Mouse (Mus musculus) G1E (cell line): Measurements from ENCODE around the gene Cftr. TPM values are rescaled to one million over a fixed set of nuclear protein-coding genes. Genes with fewer than 3 reads are reported as not detected.

Source experiments
- ATAC-seq: 2 replicates; pipeline ENCODE4 v1.8.0; 2016; ENCODE audit warnings: mild to moderate bottlenecking; ENCODE audit not compliant: insufficient number of reproducible peaks, poor library complexity, low FRiP score, severe bottlenecking; ENCODE audit errors: extremely low read depth
- DNase-seq: peaks from one replicate; pipeline ENCODE4 v3.0.0; 2012; ENCODE audit warnings: low spot score
- H3K27me3 ChIP-seq: 2 replicates; pipeline ENCODE4 v1.6.1; 2012; ENCODE audit warnings: mild to moderate bottlenecking, low read length, inconsistent platforms; ENCODE audit not compliant: insufficient read depth
- H3K36me3 ChIP-seq: replicated peaks from 2 replicates; pipeline ENCODE3; 2012; ENCODE audit warnings: mild to moderate bottlenecking, inconsistent platforms
- H3K4me1 ChIP-seq: 2 replicates; pipeline ENCODE4 v1.6.1; 2012; ENCODE audit warnings: low read depth, low read length, inconsistent platforms, mixed read lengths; ENCODE audit not compliant: insufficient read depth
- H3K4me3 ChIP-seq: 2 replicates; pipeline ENCODE4 v1.5.1; 2012; ENCODE audit warnings: low read depth, mild to moderate bottlenecking, inconsistent platforms, low read length, moderate library complexity, mixed read lengths
- H3K9me3 ChIP-seq: replicated peaks from 2 replicates; pipeline ENCODE4 v1.6.1; 2012; ENCODE audit warnings: inconsistent platforms
- CTCF ChIP-seq: IDR thresholded peaks from 2 replicates; pipeline ENCODE4 v1.5.1; 2012; ENCODE audit warnings: low read depth, low read length, inconsistent platforms, mixed read lengths
- GATA1 ChIP-seq: IDR thresholded peaks from 2 replicates; pipeline ENCODE4 v1.6.1; 2012; ENCODE audit warnings: borderline replicate concordance, low read length, inconsistent platforms, mixed read lengths
- GATA2 ChIP-seq: IDR thresholded peaks from 2 replicates; pipeline ENCODE4 v1.6.1; 2012; ENCODE audit warnings: low read depth, low read length, inconsistent platforms, borderline replicate concordance
- POLR2AphosphoS5 ChIP-seq: IDR thresholded peaks from 2 replicates; pipeline ENCODE4 v1.6.1; 2012; ENCODE audit warnings: low read depth, low read length, inconsistent platforms; ENCODE audit not compliant: insufficient replicate concordance
- TAL1 ChIP-seq: conservative IDR thresholded peaks from 2 replicates; pipeline ENCODE4 v1.6.1; 2012; ENCODE audit warnings: low read depth, low read length, inconsistent platforms, mixed read lengths
- polyA plus RNA-seq: library from polyadenylated mRNA; stranded (reverse); fragments of >175 nt; gene quantifications from 2 replicates; pipeline ENCODE4 v1.2.3, GENCODE M21; 2012
- total RNA-seq, 2 experiments: library from RNA; stranded (forward) in 1 of 2; stranded (reverse) in 1 of 2; fragments of 200-1000 nt in 1 of 2; fragments of >200 nt in 1 of 2; fragmentation: Nextera tagmentation in 1 of 2; gene quantifications; 2 replicates each; pipeline ENCODE4 v1.2.3; 2014 to 2017

The Cftr gene
- total and polyA plus RNA-seq, 3 experiments = 0.98 TPM; not detected in 2

DNA sequence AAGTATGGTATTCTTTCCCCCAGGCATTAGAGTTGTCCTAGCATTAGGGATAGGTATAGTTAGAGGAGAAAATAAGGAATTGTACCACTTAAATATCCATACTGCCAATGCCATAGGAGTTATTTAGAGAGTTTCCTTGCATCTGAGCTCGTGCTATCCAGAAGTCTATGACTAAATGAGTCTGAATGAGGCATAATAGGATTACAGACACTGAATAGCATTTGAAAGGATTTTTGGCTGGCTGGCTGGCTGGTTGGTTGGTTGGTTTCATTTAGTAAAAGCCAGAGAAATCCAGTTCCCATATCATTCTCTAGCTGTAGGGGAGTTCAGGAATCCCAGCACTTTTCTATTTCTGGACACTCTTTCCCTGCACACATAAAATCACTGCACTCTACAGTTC is 76.0 kb downstream of the Cftr start:
- no peak for DNase-seq
- no peaks in the 10 kb centered on the region for H3K27me3 ChIP-seq
- H3K4me3 ChIP-seq = no peak overlapping the region
- H3K36me3 ChIP-seq = no peaks in the 10 kb centered on the region
- no peaks in the 10 kb centered on the region for H3K9me3 ChIP-seq
- no peak for ATAC-seq
- no peaks in the 10 kb centered on the region for H3K4me1 ChIP-seq
- TF ChIP-seq CTCF = no peak
- no peak for TF ChIP-seq TAL1
- no peak for TF ChIP-seq GATA1
- TF ChIP-seq GATA2 = no peak
- TF ChIP-seq POLR2AphosphoS5 = no peak

DNA sequence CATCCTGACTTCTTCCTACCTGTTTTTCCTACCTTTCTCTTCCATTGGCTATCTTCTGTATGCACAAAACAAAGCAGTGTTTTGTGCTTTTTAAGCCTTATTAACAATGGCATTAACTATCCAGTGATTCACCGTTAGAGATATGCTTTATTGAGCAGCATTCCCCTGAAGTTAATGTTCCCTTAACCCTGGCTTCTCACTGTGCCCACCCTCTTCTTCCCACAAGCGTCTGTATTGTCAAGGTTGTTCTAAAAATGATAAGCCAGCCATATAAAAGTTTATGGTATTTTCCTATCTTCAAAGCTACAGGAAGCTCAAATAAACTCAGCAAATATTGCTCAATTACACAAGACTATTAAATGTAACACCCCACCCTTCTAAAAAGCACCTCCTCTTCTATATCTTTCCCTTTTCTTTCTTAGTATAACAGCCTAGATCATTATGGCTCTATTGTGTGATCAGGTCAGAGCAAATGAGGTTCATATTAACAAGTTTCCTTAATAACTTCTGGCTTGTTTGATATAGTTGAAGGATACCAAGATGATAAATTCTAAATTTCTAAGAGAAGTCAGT is 77.5 kb downstream of the Cftr start:
- Histone ChIP-seq H3K4me3 (no peak overlapping the region), H3K36me3 (no peaks in the 10 kb centered on the region), H3K4me1 (no peaks in the 10 kb centered on the region), H3K27me3 (no peaks in the 10 kb centered on the region), H3K9me3 (no peaks in the 10 kb centered on the region)
- ATAC-seq = no peak
- no peak for TF ChIP-seq TAL1
- DNase-seq = no peak

DNA sequence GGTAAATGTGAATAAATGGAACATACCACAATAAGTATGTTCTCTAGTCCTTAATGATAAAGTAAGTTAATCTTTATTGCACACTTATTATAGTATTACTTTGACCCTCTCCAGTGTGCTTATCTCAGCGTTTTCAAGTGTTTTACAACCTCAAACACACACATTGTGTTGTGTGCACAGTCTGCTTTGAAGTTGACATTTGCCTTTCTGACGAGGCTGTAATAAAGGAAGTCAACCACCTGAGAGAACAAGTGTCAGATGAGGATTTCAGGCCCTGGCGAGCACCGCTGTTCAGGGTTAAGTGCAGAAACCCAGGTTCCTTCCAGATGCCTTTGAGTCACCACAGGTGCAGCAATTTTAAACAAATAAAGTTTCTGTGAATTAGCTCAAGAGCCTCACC is 78.0 kb downstream of the Cftr start:
- no peaks in the 10 kb centered on the region for H3K36me3 ChIP-seq
- H3K27me3 ChIP-seq = no peaks in the 10 kb centered on the region
- H3K4me3 ChIP-seq = no peak overlapping the region
- ATAC-seq = no peak
- no peak for TF ChIP-seq GATA1
- no peak for TF ChIP-seq POLR2AphosphoS5
- no peak for TF ChIP-seq TAL1
- TF ChIP-seq CTCF = no peak
- no peak for TF ChIP-seq GATA2
- no peaks in the 10 kb centered on the region for H3K9me3 ChIP-seq
- no peaks in the 10 kb centered on the region for H3K4me1 ChIP-seq
- DNase-seq = no peak

DNA sequence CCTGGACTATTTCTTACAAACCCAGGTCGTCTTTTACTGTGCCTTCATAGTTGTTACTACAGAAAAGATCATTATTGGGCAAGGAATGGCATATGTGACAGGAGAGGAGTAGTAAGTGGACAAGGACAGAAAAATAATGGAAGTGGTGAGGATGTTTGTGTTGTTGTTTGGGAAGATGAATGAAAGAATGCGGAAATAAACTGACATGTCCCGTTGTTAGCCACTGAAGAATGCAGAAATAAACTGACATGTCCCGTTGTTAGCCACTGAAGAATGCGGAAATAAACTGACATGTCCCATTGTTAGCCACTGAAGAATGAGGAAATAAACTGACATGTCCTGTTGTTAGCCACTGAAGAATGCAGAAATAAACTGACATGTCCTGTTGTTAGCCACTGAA is 84.1 kb downstream of the Cftr start:
- DNase-seq = no peak
- TF ChIP-seq GATA1 (no peak), CTCF (no peak), POLR2AphosphoS5 (no peak), GATA2 (no peak), TAL1 (no peak)
- Histone ChIP-seq H3K36me3 (no peaks in the 10 kb centered on the region), H3K9me3 (no peaks in the 10 kb centered on the region), H3K4me3 (no peak overlapping the region), H3K4me1 (no peaks in the 10 kb centered on the region), H3K27me3 (no peaks in the 10 kb centered on the region)
- ATAC-seq = no peak

DNA sequence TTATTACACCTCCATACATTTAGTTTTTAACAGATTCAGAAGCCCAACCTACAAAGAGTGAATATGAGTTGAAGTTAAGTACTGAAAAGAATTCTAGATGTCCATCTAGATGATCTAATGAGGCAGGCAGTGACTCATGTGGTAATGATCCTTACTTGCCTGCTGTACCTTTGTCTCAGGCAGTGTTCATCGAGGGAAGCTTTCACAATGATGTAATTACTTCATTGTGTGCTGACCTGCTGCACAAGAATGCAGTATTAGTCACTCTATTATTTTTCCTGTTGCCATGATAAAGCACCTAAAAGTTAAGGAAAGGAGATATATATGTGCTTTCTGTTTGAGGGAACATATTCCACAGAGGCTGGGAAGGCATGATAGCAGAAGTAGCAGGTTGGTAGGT is 100.5 kb downstream of the Cftr start:
- DNase-seq (no peak), ATAC-seq (no peak)
- TF ChIP-seq GATA1 (no peak), POLR2AphosphoS5 (no peak), CTCF (no peak), GATA2 (no peak), TAL1 (no peak)
- Histone ChIP-seq H3K36me3 (no peaks in the 10 kb centered on the region), H3K4me1 (no peaks in the 10 kb centered on the region), H3K27me3 (no peaks in the 10 kb centered on the region), H3K4me3 (no peak overlapping the region), H3K9me3 (no peaks in the 10 kb centered on the region)

DNA sequence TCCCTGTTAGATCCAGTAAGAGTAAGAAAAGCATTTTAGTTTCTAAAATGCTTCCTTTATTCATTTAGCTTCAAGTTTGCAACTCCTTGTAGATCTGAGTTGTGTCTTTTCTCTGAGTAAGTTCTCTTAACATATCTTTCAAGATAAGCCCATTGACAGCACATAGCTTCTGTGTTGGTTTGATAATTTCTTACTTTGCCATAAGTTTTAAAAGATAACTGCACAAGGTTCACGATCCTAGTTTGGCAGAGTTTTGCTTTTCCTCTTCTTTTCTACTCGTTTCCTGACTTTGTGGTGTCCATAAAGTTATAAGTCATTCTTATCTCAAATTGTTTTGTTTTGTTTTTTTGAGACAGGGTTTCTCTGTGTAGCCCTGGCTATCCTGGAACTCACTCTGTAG is 130.3 kb downstream of the Cftr start:
- TF ChIP-seq GATA1 = no peak
- TF ChIP-seq POLR2AphosphoS5 = no peak
- no peak for TF ChIP-seq CTCF
- TF ChIP-seq GATA2 = no peak
- Histone ChIP-seq H3K27me3 (no peaks in the 10 kb centered on the region), H3K4me1 (no peaks in the 10 kb centered on the region), H3K36me3 (no peaks in the 10 kb centered on the region), H3K9me3 (no peaks in the 10 kb centered on the region), H3K4me3 (no peak overlapping the region)
- DNase-seq = no peak
- ATAC-seq = no peak

DNA sequence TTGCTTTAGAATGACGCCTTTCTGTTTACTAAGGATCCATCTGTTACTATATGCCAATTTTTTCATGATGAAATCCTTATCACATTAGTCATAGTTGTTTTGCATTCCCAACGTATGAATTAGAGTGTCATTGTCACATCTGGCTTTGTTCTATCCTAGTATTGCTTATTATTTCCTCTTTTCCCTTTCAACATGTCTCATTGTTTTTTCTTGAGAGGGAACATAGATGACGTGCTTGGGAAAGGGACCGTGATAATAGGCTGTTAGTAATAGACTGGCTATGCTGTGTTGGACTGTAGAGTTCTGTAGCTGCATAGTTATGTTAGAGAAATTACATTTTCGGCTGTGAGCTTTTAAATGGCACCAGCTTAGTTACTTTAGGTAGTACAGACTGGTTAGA is 131.6 kb downstream of the Cftr start:
- H3K36me3 ChIP-seq = no peaks in the 10 kb centered on the region
- H3K4me1 ChIP-seq = no peaks in the 10 kb centered on the region
- no peaks in the 10 kb centered on the region for H3K9me3 ChIP-seq
- no peak overlapping the region for H3K4me3 ChIP-seq
- no peaks in the 10 kb centered on the region for H3K27me3 ChIP-seq
- ATAC-seq (no peak), DNase-seq (no peak)
- TF ChIP-seq TAL1 = no peak
- TF ChIP-seq POLR2AphosphoS5 = no peak
- TF ChIP-seq GATA2 = no peak
